Mouse (Mus musculus) intestine, embryonic 14.5 days (tissue): ENCODE results near the gene Kcp. TPM values are rescaled to one million over a fixed set of nuclear protein-coding genes. Genes with fewer than 3 reads are reported as not detected.
A peak's percentile ranks its signal among the peaks of the same experiment; 100 is the strongest.

Experiments
- ATAC-seq: fragments of 200-750 bp; cut with Nextera tagmentation; replicated peaks from 2 replicates; pipeline ENCODE4 v1.8.0; 2017; ENCODE audit warnings: low read depth, moderate number of reproducible peaks, moderate TSS enrichment, moderate library complexity; ENCODE audit not compliant: low FRiP score, low TSS enrichment
- DNase-seq: peaks from one replicate; pipeline ENCODE4 v3.0.0-alpha.2; 2018; ENCODE audit warnings: low spot score
- H3K27ac ChIP-seq: fragments of 300-500 bp; sonication (generic); 2 replicates; pipeline ENCODE4 v1.5.1; 2014; ENCODE audit warnings: low read depth, mild to moderate bottlenecking, control low read depth
- H3K27me3 ChIP-seq: fragments of 300-500 bp; sonication (generic); replicated peaks from 2 replicates; pipeline ENCODE4 v1.6.1; 2014; ENCODE audit warnings: low read length, control low read depth; ENCODE audit not compliant: control insufficient read depth, insufficient read depth
- H3K36me3 ChIP-seq: fragments of 300-500 bp; sonication (generic); 2 replicates; pipeline ENCODE4 v1.6.1; 2014; ENCODE audit warnings: low read length, control low read depth; ENCODE audit not compliant: control insufficient read depth, insufficient read depth
- H3K4me1 ChIP-seq: fragments of 300-500 bp; sonication (generic); replicated peaks from 2 replicates; pipeline ENCODE4 v1.6.1; 2014; ENCODE audit warnings: low read length, control low read depth, mixed read lengths; ENCODE audit not compliant: control insufficient read depth, insufficient read depth
- H3K4me2 ChIP-seq: fragments of 300-500 bp; sonication (generic); 2 replicates; pipeline ENCODE4 v1.6.1; 2014; ENCODE audit warnings: low read length
- H3K4me3 ChIP-seq: fragments of 300-500 bp; sonication (generic); 2 replicates; pipeline ENCODE4 v1.5.1; 2014; ENCODE audit warnings: low read depth, low read length, control low read depth, mixed read lengths
- H3K9ac ChIP-seq: fragments of 300-500 bp; sonication (generic); 2 replicates; pipeline ENCODE4 v1.6.1; 2014; ENCODE audit warnings: mild to moderate bottlenecking, low read length
- H3K9me3 ChIP-seq: fragments of 300-500 bp; sonication (generic); 2 replicates; pipeline ENCODE4 v1.6.1; 2016; ENCODE audit warnings: low read length, control low read depth; ENCODE audit not compliant: control insufficient read depth
- WGBS: fragments of 180-500 bp; shearing (Covaris S2); extraction: QIAGEN DNeasy Blood & Tissue Kit; methylation state at CpG from one replicate; pipeline ENCODE4 v1.1.7; 2014; 5-methylcytosine and 5-hydroxymethylcytosine counted together
- polyA plus RNA-seq: library from polyadenylated mRNA; unstranded; fragments of >200 nt; fragmentation: Nextera tagmentation; extraction: Ambion mirVana; gene quantifications from 2 replicates; pipeline ENCODE4 v1.2.1, GENCODE M21; 2014

The Kcp gene
- polyA plus RNA-seq, 1 experiment from 2014 or later = 25.2 TPM

DNA sequence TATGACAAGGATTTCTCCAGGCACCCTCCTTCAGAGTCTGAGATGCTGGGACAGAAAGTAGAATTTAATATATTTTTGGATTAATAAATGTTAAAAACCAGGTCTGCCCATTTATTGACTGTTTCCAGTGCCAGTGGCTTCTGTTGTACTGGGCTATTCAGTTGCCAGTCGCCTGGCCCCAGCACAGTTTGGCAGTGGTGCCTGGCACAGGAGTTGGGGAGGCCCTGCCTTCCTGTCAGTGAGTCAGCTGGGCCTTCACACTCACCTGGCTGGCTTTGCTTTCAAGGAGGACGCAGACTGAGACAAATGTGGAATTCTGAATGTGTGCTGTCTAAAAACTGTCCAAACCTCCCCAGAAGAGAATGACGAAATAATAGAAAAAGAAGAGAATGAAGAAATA is 29.5 kb upstream of the Kcp start:
- WGBS = 82% methylated on average over 3 of the region's 3 CpGs
- H3K27me3 ChIP-seq = no peaks in the 10 kb centered on the region

DNA sequence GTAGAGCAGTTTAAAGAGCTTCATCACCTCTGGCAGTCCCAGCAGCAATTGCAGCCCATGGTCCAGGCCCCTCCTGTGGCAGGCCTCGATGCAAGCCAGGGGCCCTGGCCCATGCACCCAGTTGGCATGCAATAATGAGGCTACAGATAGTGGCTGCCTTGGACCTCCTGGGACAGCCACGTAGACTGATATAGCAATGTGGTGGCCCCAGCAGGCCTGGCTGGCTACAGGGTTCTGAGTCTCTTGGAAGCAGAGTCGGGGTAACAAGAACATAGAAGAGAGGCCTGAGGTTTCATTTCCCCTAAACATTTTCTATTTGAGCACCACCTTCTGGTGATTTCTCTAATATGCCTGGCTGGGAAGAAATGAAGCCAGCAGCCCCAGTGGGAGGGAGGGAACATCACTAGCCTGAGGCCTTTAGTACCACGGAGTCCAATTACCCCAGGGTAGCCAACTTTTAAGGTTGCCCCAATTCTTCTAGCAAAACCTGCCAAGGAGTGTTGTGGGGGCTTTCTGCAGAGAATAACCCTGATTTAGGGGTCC is 29.0 kb upstream of the Kcp start:
- Histone ChIP-seq H3K27me3 (no peaks in the 10 kb centered on the region), H3K4me3 (no peak overlapping the region), H3K4me1 (no peaks in the 10 kb centered on the region), H3K9ac (no peak overlapping the region), H3K36me3 (peaks cover 26% of the 10 kb centered on the region), H3K27ac (no peak overlapping the region), H3K9me3 (no peaks in the 10 kb centered on the region), H3K4me2 (no peak overlapping the region)
- no peak for DNase-seq
- 74% methylated on average over 4 of the region's 4 CpGs for WGBS
- ATAC-seq = no peak

More for the DNA sequence above, 29.5 kb upstream of the Kcp start:
- H3K4me3 ChIP-seq = no peak overlapping the region
- H3K9ac ChIP-seq = no peak overlapping the region
- no peak overlapping the region for H3K27ac ChIP-seq
- peaks cover 31% of the 10 kb centered on the region for H3K36me3 ChIP-seq
- H3K4me1 ChIP-seq = no peaks in the 10 kb centered on the region
- DNase-seq = no peak
- no peaks in the 10 kb centered on the region for H3K9me3 ChIP-seq
- ATAC-seq = no peak
- no peak overlapping the region for H3K4me2 ChIP-seq

DNA sequence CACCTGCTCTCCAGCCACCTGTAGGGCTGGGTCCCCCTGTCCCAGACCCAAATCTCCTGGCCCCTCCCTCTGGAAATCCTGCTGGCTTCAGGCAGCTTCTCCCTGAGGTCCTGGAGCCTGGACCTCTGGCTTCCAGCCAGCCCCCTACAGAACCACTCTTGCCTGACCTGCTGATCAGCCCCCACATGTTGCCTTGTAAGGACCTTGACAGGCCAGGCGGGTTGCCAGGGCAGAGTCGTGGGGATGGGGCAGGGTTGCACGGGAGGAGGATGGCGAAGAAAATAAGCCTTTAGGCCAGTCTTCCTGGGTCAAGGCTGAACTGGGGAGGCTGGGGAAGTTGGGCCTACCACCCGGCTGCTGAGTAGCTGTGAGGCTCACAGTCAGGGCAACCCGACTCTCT is 27.6 kb upstream of the Kcp start:
- no peak for ATAC-seq
- 67% methylated on average over 6 of the region's 6 CpGs for WGBS
- no peak for DNase-seq

DNA sequence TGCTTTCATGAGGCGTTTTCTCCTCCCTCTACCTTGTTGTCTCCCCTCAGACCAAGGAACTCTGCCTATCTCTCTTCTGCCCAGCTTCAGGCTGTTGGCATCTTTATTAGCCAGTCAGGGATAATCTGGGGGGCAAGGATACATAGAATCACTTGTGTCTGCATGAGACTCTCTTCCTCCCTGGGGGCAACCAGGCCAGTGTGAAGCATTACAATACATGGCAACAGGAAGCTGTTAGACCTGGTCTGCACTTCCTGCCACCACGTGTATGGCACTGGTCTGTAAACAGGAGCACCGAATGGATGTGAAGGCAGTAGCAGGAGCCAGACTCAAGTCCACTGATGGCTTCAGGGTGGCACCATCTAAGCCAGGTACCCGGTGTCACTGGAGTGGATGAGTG is 22.3 kb upstream of the Kcp start:
- H3K27ac ChIP-seq = no peak overlapping the region
- no peaks in the 10 kb centered on the region for H3K9me3 ChIP-seq
- peaks cover 22% of the 10 kb centered on the region for H3K4me1 ChIP-seq
- no peak overlapping the region for H3K4me3 ChIP-seq
- H3K9ac ChIP-seq = no peak overlapping the region
- DNase-seq (no peak), ATAC-seq (no peak)
- no peaks in the 10 kb centered on the region for H3K36me3 ChIP-seq
- no peak overlapping the region for H3K4me2 ChIP-seq
- 54% methylated on average over 4 of the region's 4 CpGs for WGBS
- H3K27me3 ChIP-seq = peaks cover 28% of the 10 kb centered on the region

More for the DNA sequence above, 27.6 kb upstream of the Kcp start:
- Histone ChIP-seq H3K4me2 (no peak overlapping the region), H3K9ac (no peak overlapping the region), H3K36me3 (0 out of 2 replicates have a peak, but pooled peaks cover 16% of the 10 kb centered on the region), H3K4me3 (no peak overlapping the region), H3K27me3 (no peaks in the 10 kb centered on the region), H3K4me1 (no peaks in the 10 kb centered on the region), H3K27ac (no peak overlapping the region), H3K9me3 (no peaks in the 10 kb centered on the region)

DNA sequence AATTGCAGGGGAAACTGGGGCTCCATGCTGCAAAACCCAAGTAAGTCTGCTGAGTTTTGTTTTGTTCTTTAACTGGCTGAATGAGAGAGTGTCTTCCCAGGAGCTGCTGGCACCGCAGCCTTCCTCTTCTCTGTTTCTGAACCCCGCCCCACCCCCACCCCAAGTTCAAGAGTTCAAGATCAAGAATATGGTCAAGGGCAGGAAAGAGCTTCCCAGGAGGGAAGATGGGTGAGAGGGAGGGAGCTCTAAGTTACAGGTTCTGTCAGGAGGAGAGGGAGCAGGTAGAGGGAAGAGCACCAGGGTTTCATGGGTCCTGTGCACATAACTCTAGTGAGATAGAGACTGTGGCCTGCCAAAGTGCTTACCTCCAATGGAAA is 21.7 kb upstream of the Kcp start:
- H3K27ac ChIP-seq = no peak overlapping the region
- peaks cover 28% of the 10 kb centered on the region for H3K27me3 ChIP-seq
- H3K36me3 ChIP-seq = no peaks in the 10 kb centered on the region
- DNase-seq = no peak
- no peaks in the 10 kb centered on the region for H3K9me3 ChIP-seq
- H3K4me2 ChIP-seq = peak overlapping the region; percentile 20
- no peak overlapping the region for H3K9ac ChIP-seq
- peaks cover 25% of the 10 kb centered on the region for H3K4me1 ChIP-seq
- no peak for ATAC-seq
- WGBS = 47% methylated on average over 2 of the region's 2 CpGs
- no peak overlapping the region for H3K4me3 ChIP-seq

DNA sequence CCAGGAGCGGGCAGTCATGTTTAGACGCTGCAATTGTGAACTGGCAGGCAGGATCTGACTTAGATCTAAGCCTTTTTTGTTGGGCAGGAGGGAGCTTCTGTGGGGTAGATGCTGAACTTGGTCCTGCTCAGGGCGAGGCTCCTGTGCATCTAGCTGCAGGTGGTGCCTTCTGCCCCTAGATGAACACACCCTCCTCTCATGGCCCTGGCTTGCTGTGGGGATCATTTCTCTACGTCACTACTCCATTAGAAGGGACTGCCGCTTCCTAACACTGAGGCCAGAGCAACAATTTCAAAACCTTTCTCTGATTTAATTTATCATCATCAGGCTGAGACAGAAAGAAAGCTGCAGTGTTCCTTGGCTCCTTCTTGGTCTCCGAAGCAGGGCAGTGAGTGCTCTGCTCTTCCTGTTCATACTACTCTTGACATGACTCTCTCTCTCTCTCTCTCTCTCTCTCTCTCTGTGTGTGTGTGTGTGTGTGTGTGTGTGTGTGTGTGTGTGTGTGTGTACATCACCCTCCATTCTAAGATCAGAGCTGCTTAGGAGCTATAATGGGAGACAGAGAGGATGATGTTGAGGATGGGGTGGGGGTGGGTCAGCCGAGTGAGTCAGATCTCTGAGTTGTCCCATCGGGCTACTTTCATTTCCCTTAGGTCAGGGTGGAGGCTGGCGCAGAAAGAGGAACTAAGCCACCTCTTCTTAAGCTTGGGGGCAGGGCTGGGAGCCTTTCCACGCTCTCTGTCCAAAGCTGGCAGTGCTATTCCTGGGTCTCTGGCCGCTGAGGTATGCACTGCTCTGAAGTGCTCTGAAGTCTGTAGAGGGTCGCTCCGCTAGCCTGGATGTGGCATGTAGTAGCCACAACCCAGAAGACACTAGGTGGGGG is 21.1 kb upstream of the Kcp start:
- no peak for ATAC-seq
- WGBS = 24% methylated on average over 13 of the region's 13 CpGs
- H3K27me3 ChIP-seq = peaks cover 28% of the 10 kb centered on the region

DNA sequence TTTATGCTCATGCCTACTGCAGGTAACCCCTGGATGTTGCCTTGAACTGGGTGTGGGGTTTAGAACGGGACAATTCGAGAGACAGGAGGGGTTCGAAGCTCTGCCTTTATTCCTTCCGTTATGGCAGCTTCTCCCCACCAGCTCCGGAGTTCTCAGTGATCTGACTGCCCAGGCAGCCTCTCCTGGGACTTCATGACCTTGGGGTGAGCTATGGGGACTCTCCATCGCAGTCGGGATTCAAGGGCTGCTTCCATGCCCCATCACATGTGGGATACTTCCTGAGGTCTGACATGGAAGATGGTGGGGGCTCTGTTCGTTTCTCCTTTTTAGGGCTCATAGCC is 20.4 kb upstream of the Kcp start:
- Histone ChIP-seq H3K4me2 (peak overlapping the region; percentile 85), H3K9me3 (no peaks in the 10 kb centered on the region), H3K9ac (no peak overlapping the region), H3K4me3 (peak overlapping the region; percentile 55), H3K4me1 (peaks cover 38% of the 10 kb centered on the region), H3K27ac (no peak overlapping the region), H3K36me3 (no peaks in the 10 kb centered on the region), H3K27me3 (peaks cover 28% of the 10 kb centered on the region)
- 17% methylated on average over 8 of the region's 8 CpGs for WGBS
- ATAC-seq (no peak; the same call in 1 of the 2 replicates), DNase-seq (peak; percentile 54)

More for the DNA sequence above, 21.1 kb upstream of the Kcp start:
- Histone ChIP-seq H3K9me3 (no peaks in the 10 kb centered on the region), H3K36me3 (no peaks in the 10 kb centered on the region), H3K9ac (0 out of 2 replicates have a peak overlapping the region, but pooled peaks have one; percentile 13), H3K4me2 (peak overlapping the region; percentile 85), H3K27ac (no peak overlapping the region), H3K4me1 (peaks cover 31% of the 10 kb centered on the region), H3K4me3 (peak overlapping the region; percentile 55; the same call in 1 of the 2 replicates)
- DNase-seq = no peak

DNA sequence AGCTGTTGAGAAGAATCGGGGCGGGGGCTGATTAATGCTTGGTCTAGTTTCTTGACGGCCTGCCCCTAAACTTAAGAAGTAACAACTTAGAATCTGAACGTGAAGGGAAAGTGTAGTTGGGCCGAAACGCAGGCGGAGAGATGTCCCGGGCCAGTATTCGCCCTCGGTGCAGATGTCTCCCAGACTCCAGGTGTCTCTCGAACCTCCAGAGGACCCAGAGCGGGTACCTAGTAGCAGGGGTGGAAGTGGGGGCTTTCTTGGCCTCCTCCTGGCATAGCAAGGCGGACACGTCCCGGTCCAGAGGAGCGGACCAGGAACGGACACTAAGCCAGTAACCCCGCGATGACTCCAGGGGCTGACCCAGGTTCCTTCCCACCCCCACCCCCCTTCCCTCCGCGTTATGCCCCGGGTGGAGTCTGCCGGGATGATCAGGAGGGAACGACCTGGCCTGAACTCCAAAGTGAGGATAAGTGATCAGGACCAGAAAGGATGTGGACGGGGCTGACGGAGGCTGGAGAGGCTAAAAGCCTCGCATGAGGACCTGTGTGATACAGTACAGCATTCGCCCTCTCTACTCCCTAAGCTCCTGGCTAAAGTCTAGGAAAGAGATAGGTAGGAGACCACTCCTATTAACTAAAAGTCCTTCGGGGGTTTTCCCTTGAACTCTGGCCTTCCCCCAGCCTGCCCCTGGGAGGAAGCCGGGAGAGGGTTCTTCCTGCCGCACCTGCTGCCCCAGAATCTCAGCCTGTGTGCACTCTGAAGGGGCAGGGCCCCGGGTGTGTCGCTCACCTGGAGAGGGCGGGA is 19.8 kb upstream of the Kcp start:
- Histone ChIP-seq H3K4me3 (peak overlapping the region; percentile 55), H3K4me2 (peak overlapping the region; percentile 85), H3K9ac (peak overlapping the region; percentile 39; the same call in 1 of the 2 replicates), H3K4me1 (peaks cover 43% of the 10 kb centered on the region), H3K36me3 (no peaks in the 10 kb centered on the region), H3K27me3 (peaks cover 28% of the 10 kb centered on the region), H3K9me3 (no peaks in the 10 kb centered on the region), H3K27ac (no peak overlapping the region)
- 0 out of 2 replicates have a peak, but pooled peaks have one; percentile 50 for ATAC-seq
- DNase-seq = peak; percentile 72
- WGBS = 4% methylated on average over 34 of the region's 34 CpGs
